Mouse (Mus musculus) liver, embryonic 14.5 days (tissue): ENCODE data around the gene Mien1.

Experiments used
- CTCF ChIP-seq: IDR thresholded peaks from 2 replicates; pipeline ENCODE4 v1.5.1; 2016; ENCODE audit warnings: antibody characterized with exemption, low read depth, control low read depth
- EP300 ChIP-seq: IDR thresholded peaks from 2 replicates; pipeline ENCODE4 v1.6.1; 2016; ENCODE audit warnings: antibody characterized with exemption, low read depth

DNA sequence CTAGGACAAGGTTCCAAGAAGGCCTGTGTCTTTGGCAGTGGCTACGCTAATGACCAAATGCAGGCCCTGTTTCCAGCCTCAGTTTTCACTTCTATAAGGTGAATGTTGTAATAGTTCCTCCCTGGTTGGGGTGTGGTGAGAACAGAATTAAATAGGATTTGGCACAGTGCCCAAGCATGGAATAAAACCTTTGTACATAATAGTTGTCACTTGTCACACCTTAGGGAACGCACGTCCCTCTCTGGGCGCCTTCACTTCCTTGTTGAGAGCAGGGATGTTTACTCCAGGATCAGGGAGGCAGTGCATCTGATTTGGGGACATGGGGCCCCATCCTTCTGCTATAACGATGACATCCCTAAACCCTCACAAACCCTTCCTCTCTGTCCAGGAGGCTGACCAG, 10.4 kb downstream of the Mien1 start:
- TF ChIP-seq CTCF (no peak), EP300 (no peak)
